Mouse (Mus musculus): ENCODE measurements at regions not wholly inside any gene's neighbourhood (a gene's known extent, or its start where the extent isn't known, plus 50 kb on each side); places are given as distances from the start of the nearest gene placed in this dataset.

DNA sequence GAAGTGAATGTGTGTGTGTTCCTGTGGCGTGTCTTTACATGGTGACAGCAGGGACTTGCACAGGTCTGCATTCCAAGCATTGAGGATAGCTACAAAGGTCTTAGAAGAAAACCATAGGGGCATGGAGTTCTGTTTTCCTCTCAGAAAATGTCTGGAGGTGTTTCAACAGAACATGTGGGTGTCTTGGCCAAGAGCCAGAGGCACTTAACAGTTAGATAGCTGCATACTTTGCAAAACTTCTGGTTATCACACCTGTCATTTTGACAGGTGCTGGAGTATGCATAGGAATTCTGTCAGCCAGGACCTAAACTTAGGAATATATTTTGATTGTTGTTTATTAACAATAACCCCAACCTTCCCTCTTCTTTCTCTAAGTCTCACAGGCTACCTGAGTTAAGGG, 350.9 kb upstream of the Tmem132c start:
- no peaks in the 10 kb centered on the region for H3K4me1 ChIP-seq
- H3K9me3 ChIP-seq = peaks cover 49% of the 10 kb centered on the region
- no peaks in the 10 kb centered on the region for H3K36me3 ChIP-seq (replicated peaks; ENCODE audit: low read length)
- H3K27me3 ChIP-seq (replicated peaks) = no peaks in the 10 kb centered on the region
- TF ChIP-seq FLI1 (IDR thresholded peaks at IDR 0.05; ENCODE audit: low read length) (no peak), GATA1 (IDR thresholded peaks at IDR 0.05; ENCODE audit: borderline replicate concordance, low read length) (no peak)
- no peak overlapping the region for H3K4me3 ChIP-seq (replicated peaks)

DNA sequence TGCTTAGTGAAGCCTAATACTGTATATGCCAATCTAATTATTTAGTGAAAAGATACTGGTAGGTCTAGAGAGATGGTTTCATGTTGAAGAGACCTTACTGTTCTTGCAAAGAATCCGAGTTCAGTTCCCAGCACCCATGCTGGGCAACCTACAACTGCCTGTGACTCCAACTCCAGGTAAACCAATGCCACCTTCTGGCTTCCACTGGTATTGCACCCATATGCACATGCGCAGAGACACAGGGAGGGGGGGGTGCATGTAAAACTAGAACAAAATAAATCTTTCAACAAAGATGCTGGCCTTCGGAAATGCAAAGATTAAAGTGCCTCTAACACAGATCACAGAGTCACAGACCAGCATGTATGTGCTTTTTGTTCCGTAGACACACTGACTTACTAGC, 348.5 kb upstream of the Tmem132c start:
- H3K27me3 ChIP-seq (replicated peaks) = no peaks in the 10 kb centered on the region
- H3K4me3 ChIP-seq (replicated peaks) = no peak overlapping the region
- no peaks in the 10 kb centered on the region for H3K4me1 ChIP-seq
- no peaks in the 10 kb centered on the region for H3K36me3 ChIP-seq (replicated peaks; ENCODE audit: low read length)
- peaks cover 59% of the 10 kb centered on the region for H3K9me3 ChIP-seq
- TF ChIP-seq FLI1 (IDR thresholded peaks at IDR 0.05; ENCODE audit: low read length) = no peak

DNA sequence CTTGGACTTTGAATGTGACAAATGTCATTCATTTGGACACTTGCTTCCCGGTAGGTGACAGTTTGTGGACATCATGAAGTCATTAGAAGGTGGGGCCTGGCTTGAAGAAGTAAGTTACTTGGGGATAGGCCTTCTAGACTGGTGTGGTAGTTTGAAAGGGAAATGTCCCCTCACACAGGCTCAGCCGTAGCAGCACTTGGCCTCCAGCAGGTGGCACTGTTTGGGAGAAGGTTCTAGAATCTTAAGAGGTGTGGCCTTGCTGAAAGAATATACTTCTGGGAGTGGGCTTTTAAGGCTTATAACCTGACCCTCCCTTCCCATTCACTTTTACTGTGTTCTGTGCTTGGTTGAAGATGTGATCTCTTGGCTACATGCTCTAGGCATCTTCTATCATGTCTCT, 331.5 kb upstream of the Tmem132c start:
- TF ChIP-seq GATA1 (IDR thresholded peaks at IDR 0.05; ENCODE audit: borderline replicate concordance, low read length) (no peak), FLI1 (IDR thresholded peaks at IDR 0.05; ENCODE audit: low read length) (no peak)
- no peaks in the 10 kb centered on the region for H3K27me3 ChIP-seq (replicated peaks)
- H3K9me3 ChIP-seq = peaks cover 59% of the 10 kb centered on the region

DNA sequence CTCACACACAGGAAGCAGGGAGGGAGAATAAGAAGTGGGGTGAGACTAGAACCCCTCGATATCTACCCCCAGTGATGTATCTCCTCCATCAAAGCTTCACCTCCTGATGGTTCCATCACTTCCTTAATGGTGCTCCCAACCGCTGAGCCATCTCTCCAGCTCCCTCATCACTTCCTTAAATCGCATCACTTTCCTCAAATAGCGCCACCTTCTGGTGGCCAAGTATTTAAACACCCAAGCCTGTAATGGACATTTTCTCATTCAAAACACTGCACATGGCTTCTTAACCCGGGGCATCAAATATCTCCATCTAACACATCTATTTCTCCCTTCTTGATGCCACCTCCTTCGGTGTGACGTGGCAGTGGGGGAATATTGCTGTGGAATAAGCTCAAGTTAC, 324.3 kb upstream of the Tmem132c start:
- Histone ChIP-seq H3K9me3 (peaks cover 62% of the 10 kb centered on the region), H3K36me3 (replicated peaks; ENCODE audit: low read length) (no peaks in the 10 kb centered on the region), H3K4me3 (replicated peaks) (no peak overlapping the region), H3K4me1 (no peaks in the 10 kb centered on the region), H3K27me3 (replicated peaks) (no peaks in the 10 kb centered on the region)
- TF ChIP-seq FLI1 (IDR thresholded peaks at IDR 0.05; ENCODE audit: low read length) = no peak
- no peak for TF ChIP-seq GATA1 (IDR thresholded peaks at IDR 0.05; ENCODE audit: borderline replicate concordance, low read length)

More for the DNA sequence above, 331.5 kb upstream of the Tmem132c start:
- no peaks in the 10 kb centered on the region for H3K36me3 ChIP-seq (replicated peaks; ENCODE audit: low read length)
- H3K4me3 ChIP-seq (replicated peaks) = no peak overlapping the region
- H3K4me1 ChIP-seq = no peaks in the 10 kb centered on the region

DNA sequence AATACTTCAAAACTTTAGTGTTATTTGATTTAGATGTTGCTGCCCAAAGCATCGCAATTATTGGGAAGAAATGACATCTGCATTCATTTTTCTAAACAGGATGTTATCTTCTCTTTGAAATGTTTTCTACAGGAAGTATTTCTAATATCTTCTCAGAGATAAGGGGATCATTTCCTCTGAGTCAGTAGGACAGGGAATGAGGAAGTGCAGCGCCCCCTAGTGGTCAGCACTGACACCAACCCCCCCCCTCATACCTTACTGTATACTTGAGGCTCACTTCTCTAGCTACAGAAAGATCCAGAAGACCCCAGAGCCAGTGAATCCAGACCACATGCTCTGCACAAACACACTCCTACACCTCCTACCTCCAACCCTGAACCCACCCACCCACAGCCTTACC, 308.1 kb upstream of the Tmem132c start:
- no peaks in the 10 kb centered on the region for H3K27me3 ChIP-seq (replicated peaks)
- H3K9me3 ChIP-seq = peaks cover 65% of the 10 kb centered on the region
- no peak overlapping the region for H3K4me3 ChIP-seq (replicated peaks)
- no peaks in the 10 kb centered on the region for H3K36me3 ChIP-seq (replicated peaks; ENCODE audit: low read length)
- TF ChIP-seq FLI1 (IDR thresholded peaks at IDR 0.05; ENCODE audit: low read length) (no peak), GATA1 (IDR thresholded peaks at IDR 0.05; ENCODE audit: borderline replicate concordance, low read length) (no peak)
- H3K4me1 ChIP-seq = no peaks in the 10 kb centered on the region

DNA sequence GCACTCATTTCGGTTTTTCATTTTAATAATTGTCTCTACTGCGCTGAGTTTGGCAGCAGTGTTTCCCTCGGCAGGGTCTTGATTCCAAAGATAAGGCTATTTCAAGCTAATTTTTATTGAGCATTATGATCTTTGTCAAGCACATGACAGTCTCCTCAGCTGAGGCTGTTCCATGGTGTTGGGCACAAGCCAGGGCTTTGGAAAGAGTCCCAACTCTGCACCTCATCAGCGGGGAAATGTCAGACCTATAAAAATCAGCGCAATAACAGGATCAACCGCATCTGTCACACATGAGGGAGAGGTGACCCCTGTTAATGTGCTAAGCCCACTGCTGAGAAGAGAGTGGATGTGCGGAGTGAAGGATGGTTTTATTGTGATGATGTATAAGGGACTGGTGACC, 296.7 kb upstream of the Tmem132c start:
- no peaks in the 10 kb centered on the region for H3K4me1 ChIP-seq
- H3K27me3 ChIP-seq (replicated peaks) = no peaks in the 10 kb centered on the region
- no peak overlapping the region for H3K4me3 ChIP-seq (replicated peaks)
- no peaks in the 10 kb centered on the region for H3K36me3 ChIP-seq (replicated peaks; ENCODE audit: low read length)
- H3K9me3 ChIP-seq = peaks cover 61% of the 10 kb centered on the region
- no peak for TF ChIP-seq GATA1 (IDR thresholded peaks at IDR 0.05; ENCODE audit: borderline replicate concordance, low read length)
- TF ChIP-seq FLI1 (IDR thresholded peaks at IDR 0.05; ENCODE audit: low read length) = no peak

DNA sequence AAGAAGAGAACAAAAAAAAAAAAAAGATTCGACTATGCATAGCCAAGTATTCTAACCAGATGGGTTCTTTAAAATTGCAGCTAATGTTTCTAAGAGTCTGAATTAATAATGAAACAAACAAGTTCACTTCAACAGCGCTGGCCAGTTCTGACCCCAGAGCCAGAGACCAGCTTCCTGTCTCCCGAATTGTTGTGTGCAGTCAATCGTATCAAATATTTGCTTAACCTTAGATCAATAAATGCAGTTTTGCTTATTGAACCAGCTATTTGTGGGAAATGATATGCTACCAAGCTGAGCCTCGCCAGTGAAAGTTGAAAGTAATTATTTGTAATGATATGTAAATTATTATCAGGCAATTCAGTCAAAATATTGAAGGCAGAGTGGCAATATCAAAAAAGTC, 287.4 kb upstream of the Tmem132c start:
- no peaks in the 10 kb centered on the region for H3K4me1 ChIP-seq
- H3K27me3 ChIP-seq (replicated peaks) = no peaks in the 10 kb centered on the region
- H3K9me3 ChIP-seq = peaks cover 62% of the 10 kb centered on the region
- no peaks in the 10 kb centered on the region for H3K36me3 ChIP-seq (replicated peaks; ENCODE audit: low read length)
- no peak overlapping the region for H3K4me3 ChIP-seq (replicated peaks)
- TF ChIP-seq FLI1 (IDR thresholded peaks at IDR 0.05; ENCODE audit: low read length) (no peak), GATA1 (IDR thresholded peaks at IDR 0.05; ENCODE audit: borderline replicate concordance, low read length) (no peak)

DNA sequence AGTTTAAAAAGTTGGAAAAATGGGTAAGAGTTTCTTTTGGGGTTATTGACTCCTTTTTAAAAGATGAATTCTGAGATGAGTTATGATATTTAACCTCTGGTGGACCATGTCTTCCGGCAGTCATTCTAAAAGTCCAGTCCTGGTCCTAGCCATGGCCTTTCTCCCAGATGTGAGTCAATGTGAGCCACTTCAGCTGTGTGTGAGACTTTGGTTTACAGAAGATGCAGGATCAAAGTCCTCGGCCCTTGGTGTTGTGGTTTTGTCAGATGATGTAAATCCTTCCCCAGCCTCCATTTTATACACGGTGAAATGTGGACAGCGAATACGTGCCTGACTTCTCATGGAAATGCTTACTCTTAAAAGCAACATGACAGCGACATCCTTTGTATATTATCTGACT, 287.0 kb upstream of the Tmem132c start:
- H3K9me3 ChIP-seq = peaks cover 62% of the 10 kb centered on the region
- no peak overlapping the region for H3K4me3 ChIP-seq (replicated peaks)
- H3K4me1 ChIP-seq = no peaks in the 10 kb centered on the region
- no peak for TF ChIP-seq GATA1 (IDR thresholded peaks at IDR 0.05; ENCODE audit: borderline replicate concordance, low read length)
- TF ChIP-seq FLI1 (IDR thresholded peaks at IDR 0.05; ENCODE audit: low read length) = no peak
- H3K36me3 ChIP-seq (replicated peaks; ENCODE audit: low read length) = no peaks in the 10 kb centered on the region
- H3K27me3 ChIP-seq (replicated peaks) = no peaks in the 10 kb centered on the region

DNA sequence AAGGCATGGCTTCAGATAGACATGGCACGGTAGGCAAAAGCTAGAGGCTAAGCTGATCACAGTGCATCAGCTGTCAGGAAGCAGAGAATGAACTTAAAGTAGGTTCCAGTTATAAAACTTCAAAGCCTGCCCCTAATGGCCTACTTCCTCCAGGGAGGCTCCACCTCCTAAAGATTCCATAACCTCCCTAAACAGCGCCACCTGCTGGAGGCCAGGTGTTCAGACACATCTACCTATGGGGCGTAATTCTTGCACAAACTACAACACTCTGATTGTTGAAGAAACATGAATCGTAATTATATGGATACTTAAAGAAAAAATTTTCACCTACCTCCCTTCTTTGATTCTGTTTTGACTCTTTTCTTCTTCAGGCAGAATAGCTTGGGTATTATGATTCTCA, 277.0 kb upstream of the Tmem132c start:
- no peaks in the 10 kb centered on the region for H3K36me3 ChIP-seq (replicated peaks; ENCODE audit: low read length)
- TF ChIP-seq GATA1 (IDR thresholded peaks at IDR 0.05; ENCODE audit: borderline replicate concordance, low read length) (no peak), FLI1 (IDR thresholded peaks at IDR 0.05; ENCODE audit: low read length) (no peak)
- H3K4me1 ChIP-seq = no peaks in the 10 kb centered on the region
- no peak overlapping the region for H3K4me3 ChIP-seq (replicated peaks)
- H3K27me3 ChIP-seq (replicated peaks) = no peaks in the 10 kb centered on the region
- peaks cover 40% of the 10 kb centered on the region for H3K9me3 ChIP-seq

DNA sequence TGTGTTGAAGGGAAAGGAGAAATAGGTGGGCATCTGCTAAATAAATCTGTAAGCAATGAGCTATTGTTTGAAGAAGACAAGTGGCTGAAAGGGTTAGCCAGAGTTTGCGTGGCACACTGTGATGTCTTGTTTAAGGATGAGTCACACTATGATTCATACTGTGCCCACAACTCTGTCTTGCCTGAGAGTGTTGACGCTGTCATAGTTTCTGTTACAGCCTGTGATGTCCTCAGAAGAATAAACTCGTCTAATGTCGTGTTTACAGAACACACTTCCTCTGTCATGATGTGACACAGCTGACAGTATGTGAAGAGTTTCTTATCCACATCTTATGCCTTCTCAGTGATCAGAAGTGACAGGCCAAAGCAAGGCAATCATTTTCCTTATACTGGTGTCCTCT, 274.5 kb upstream of the Tmem132c start:
- TF ChIP-seq FLI1 (IDR thresholded peaks at IDR 0.05; ENCODE audit: low read length) (no peak), GATA1 (IDR thresholded peaks at IDR 0.05; ENCODE audit: borderline replicate concordance, low read length) (no peak)

DNA sequence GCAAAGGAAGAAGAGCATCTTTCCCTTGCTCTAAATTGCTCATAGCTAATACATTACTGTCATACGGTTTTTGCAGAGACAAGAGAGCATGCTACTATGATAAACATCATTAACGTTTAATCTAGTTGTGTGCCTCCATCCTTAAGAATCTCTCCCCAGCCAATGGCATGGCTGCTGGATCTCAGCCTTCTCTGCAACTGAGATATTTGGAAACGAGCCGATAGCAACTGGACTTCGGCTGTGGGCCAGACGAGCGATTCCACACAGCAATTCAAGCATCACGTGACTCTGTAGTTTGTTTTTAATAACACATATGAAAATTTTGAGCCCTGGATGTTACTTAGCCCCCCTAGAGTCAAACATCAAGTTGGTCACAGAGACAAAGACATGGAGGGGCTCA, 272.2 kb upstream of the Tmem132c start:
- no peaks in the 10 kb centered on the region for H3K4me1 ChIP-seq
- TF ChIP-seq FLI1 (IDR thresholded peaks at IDR 0.05; ENCODE audit: low read length) = no peak
- no peak for TF ChIP-seq GATA1 (IDR thresholded peaks at IDR 0.05; ENCODE audit: borderline replicate concordance, low read length)
- H3K27me3 ChIP-seq (replicated peaks) = no peaks in the 10 kb centered on the region
- no peak overlapping the region for H3K4me3 ChIP-seq (replicated peaks)
- no peaks in the 10 kb centered on the region for H3K36me3 ChIP-seq (replicated peaks; ENCODE audit: low read length)
- peaks cover 47% of the 10 kb centered on the region for H3K9me3 ChIP-seq

More for the DNA sequence above, 274.5 kb upstream of the Tmem132c start:
- no peaks in the 10 kb centered on the region for H3K4me1 ChIP-seq
- H3K36me3 ChIP-seq (replicated peaks; ENCODE audit: low read length) = no peaks in the 10 kb centered on the region
- H3K4me3 ChIP-seq (replicated peaks) = peak overlapping the region; percentile 12
- H3K9me3 ChIP-seq = peaks cover 48% of the 10 kb centered on the region
- no peaks in the 10 kb centered on the region for H3K27me3 ChIP-seq (replicated peaks)
